In the genomic region with DNA sequence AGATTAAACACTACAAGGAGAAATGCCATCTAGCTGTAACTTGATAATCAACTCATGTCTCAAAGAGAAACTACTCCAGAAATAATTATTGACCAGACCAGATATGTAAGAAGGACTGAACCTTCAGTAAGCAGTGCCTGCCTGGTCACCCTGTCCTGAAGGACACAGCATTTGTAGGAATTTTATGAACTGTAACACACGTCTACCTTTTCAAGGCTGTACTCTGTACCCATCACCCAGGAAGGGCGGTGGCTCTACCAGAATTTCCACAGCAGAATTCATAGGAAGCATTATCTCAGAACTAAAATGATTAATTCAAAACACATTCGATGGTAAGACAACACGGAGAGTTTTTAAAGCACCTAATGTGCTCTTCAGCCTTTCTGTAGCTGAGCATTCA, we compare ENCODE assay signal across 13 mouse cellular contexts. TPM values are rescaled to one million over a fixed set of nuclear protein-coding genes. Genes with fewer than 3 reads are reported as not detected.
DNase-seq lines count a peak whose midpoint lies in the region; ATAC-seq lines count a peak whose summit lies in the region.
"Had no signal": no experiment of that assay in that cellular context is flagged by ENCODE, and none has a peak within 500 bp of the region (broad histone marks: within the 10 kb centered on the region; RNA-seq: fewer than 3 reads in every experiment).

No protein-coding gene starts in this region.

- ATAC-seq in heart, embryonic 16.5 days (replicated peaks; ENCODE audit: extremely low read depth, insufficient read depth, low FRiP score) = no peak
- 0 out of 2 replicates have a peak, but pooled peaks have one; percentile 5 for ATAC-seq in megakaryocyte progenitor cell, adult 5-6 weeks (replicated peaks; ENCODE audit: poor library complexity)

- no peaks in the 10 kb centered on the region for H3K36me3 ChIP-seq in heart, embryonic 16.5 days (ENCODE audit: control insufficient read depth, insufficient read depth)
- H3K36me3 ChIP-seq: hindbrain, embryonic 15.5 days; neural tube, embryonic 15.5 days had no signal

- no peaks in the 10 kb centered on the region for H3K4me1 ChIP-seq in heart, embryonic 16.5 days (ENCODE audit: control insufficient read depth, insufficient read depth, low read length)
- no peaks in the 10 kb centered on the region for H3K4me1 ChIP-seq in brown adipose tissue, adult 24 weeks (ENCODE audit: control insufficient read depth, insufficient read depth, insufficient read length, low read length)
- H3K4me1 ChIP-seq: hindbrain, embryonic 15.5 days; neural tube, embryonic 15.5 days had no signal

- no peak overlapping the region for H3K4me2 ChIP-seq in heart, embryonic 16.5 days (ENCODE audit: low read depth, low read length)
- H3K4me2 ChIP-seq: hindbrain, embryonic 15.5 days; neural tube, embryonic 15.5 days had no signal

- peak overlapping the region; percentile 40 for H3K4me3 ChIP-seq in heart, embryonic 16.5 days (ENCODE audit: low read length)
- peak overlapping the region; percentile 53 for H3K4me3 ChIP-seq in brown adipose tissue, adult 24 weeks (ENCODE audit: insufficient read depth, low read depth, low read length)
- H3K4me3 ChIP-seq: hindbrain, embryonic 15.5 days; neural tube, embryonic 15.5 days had no signal

- H3K27ac ChIP-seq in heart, embryonic 16.5 days (ENCODE audit: low read length) = no peak overlapping the region
- H3K27ac ChIP-seq in brown adipose tissue, adult 24 weeks (replicated peaks; ENCODE audit: low read depth, low read length) = no peak overlapping the region; the same call in 1 of the 2 replicates
- H3K27ac ChIP-seq: hindbrain, embryonic 15.5 days; neural tube, embryonic 15.5 days had no signal

- H3K9ac ChIP-seq in heart, embryonic 16.5 days (ENCODE audit: low read length) = peak overlapping the region; percentile 9; the same call in 1 of the 2 replicates
- H3K9ac ChIP-seq: hindbrain, embryonic 15.5 days; neural tube, embryonic 15.5 days had no signal

- no peak for DNase-seq in heart, adult 8-10 months (ENCODE audit: low spot score)
- peak; percentile 69 for DNase-seq in A20 (ENCODE audit: low read depth, low spot score)
- no peak for DNase-seq in right cerebral cortex, postnatal 14 days
- no peak for DNase-seq in urinary bladder, adult 2 months (ENCODE audit: low spot score)
- no peak for DNase-seq in urinary bladder, postnatal 4 days (ENCODE audit: low spot score in 2 of 2)
- DNase-seq: cerebellum, adult 11-12 months; heart, postnatal 10 days; kidney, adult 9 months had no signal

- 73% methylated on average over 4 of the region's 4 CpGs for WGBS in heart, embryonic 16.5 days

- no peaks in the 10 kb centered on the region for H3K27me3 ChIP-seq in heart, embryonic 16.5 days (ENCODE audit: control insufficient read depth, insufficient read depth, low read length)
- H3K27me3 ChIP-seq: hindbrain, embryonic 15.5 days; neural tube, embryonic 15.5 days had no signal

- H3K9me3 ChIP-seq in heart, embryonic 16.5 days (replicated peaks; ENCODE audit: control insufficient read depth, low read length) = no peaks in the 10 kb centered on the region
- H3K9me3 ChIP-seq: hindbrain, embryonic 15.5 days; neural tube, embryonic 15.5 days had no signal

RNA-seq across cellular contexts. Expression of a gene that starts 1.4 kb away (rescaled TPM):
- 9.9 and 27.3 TPM in 2 replicates for polyA plus RNA-seq in heart, embryonic 16.5 days (2015; fragmentation: Nextera tagmentation; extraction: Ambion mirVana)
- 1 to 10 TPM; 3.2 to 8.7 (median 3.7) TPM for total RNA-seq in heart, adult 8-10 months (2022)
- 4.7 and 6.1 TPM in 2 replicates for polyA plus RNA-seq in brown adipose tissue, adult 24 weeks (2012; ENCODE audit: insufficient read depth, insufficient read length, missing spikeins)
- 125 and 141 TPM in 2 replicates for total RNA-seq in megakaryocyte progenitor cell, adult 5-6 weeks (2015)
- total RNA-seq in megakaryocyte progenitor cell, adult 5-6 weeks (2017) = 142 and 173 TPM in 2 replicates
- polyA plus RNA-seq in urinary bladder, adult 2 months (2012; rRNA removed) = 11.8 and 12.3 TPM in 2 replicates
